Mouse (Mus musculus): ENCODE data around the gene Plekhh1. TPM values are rescaled to one million over a fixed set of nuclear protein-coding genes. Genes with fewer than 3 reads are reported as not detected.

Plekhh1 gene
- polyA plus RNA-seq, 1 experiment from 2014 or later = 1.0 TPM

DNA sequence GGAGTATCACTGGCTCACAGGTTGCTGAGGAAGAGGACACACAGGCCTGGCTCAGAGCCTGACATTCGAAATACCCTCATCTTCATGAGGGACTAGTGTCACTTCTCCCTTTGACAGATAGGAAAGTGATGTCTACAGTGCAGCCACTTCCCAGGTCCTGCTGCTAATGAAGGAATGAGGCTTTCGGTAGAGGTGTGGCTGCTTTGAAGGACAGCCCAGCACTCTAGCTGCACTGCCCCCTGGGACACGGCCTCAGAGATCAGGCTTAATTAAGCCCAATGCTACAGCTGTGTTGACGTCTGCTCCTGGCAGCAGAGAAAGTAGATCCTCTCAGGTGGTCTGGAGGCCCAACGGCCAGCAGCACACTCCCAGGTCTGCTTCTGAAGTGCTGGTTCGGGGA lies 30.6 kb downstream of the Plekhh1 start:
- ATAC-seq (replicated peaks; ENCODE audit: low FRiP score) = no peak
- WGBS = 82% methylated on average over 6 of the region's 6 CpGs
- no peaks in the 10 kb centered on the region for H3K27me3 ChIP-seq (replicated peaks; ENCODE audit: control insufficient read depth, insufficient read depth, low read length)
- no peak overlapping the region for H3K4me2 ChIP-seq
- no peaks in the 10 kb centered on the region for H3K4me1 ChIP-seq (replicated peaks; ENCODE audit: control insufficient read depth, insufficient read depth, low read length)
- H3K27ac ChIP-seq (ENCODE audit: low read depth, low read length) = no peak overlapping the region
- H3K9me3 ChIP-seq (ENCODE audit: control insufficient read depth, low read length) = no peaks in the 10 kb centered on the region
- H3K36me3 ChIP-seq (ENCODE audit: control insufficient read depth, insufficient read depth, low read length) = no peaks in the 10 kb centered on the region; the same call in 1 of the 2 replicates
- no peak for DNase-seq (ENCODE audit: low spot score)
- no peak overlapping the region for H3K9ac ChIP-seq (ENCODE audit: low read depth, low read length)
- no peak overlapping the region for H3K4me3 ChIP-seq (ENCODE audit: low read depth, low read length)

DNA sequence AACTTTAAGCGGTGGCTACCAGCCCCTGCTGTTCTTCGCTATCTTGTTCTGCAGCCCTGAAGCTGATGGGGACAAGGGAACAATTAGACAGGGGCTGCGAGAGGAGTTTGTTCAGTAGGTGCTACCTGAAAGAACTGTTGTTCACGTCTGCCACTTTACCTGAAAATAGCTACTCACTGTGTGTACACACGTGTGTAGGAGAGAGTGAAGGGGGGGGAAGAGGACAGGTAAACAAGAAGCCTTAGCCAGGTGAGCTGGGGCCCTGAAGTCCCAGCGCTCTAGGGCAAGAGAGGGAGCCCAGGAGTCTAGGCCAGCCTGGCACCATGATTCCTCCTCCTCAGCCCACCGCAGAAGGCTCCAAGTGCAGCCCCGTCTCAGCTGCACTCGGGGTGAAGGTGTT lies 31.2 kb downstream of the Plekhh1 start:
- DNase-seq (ENCODE audit: low spot score) (no peak), ATAC-seq (replicated peaks; ENCODE audit: low FRiP score) (no peak)
- no peak overlapping the region for H3K4me3 ChIP-seq (ENCODE audit: low read depth, low read length)
- no peak overlapping the region for H3K4me2 ChIP-seq
- no peaks in the 10 kb centered on the region for H3K9me3 ChIP-seq (ENCODE audit: control insufficient read depth, low read length)
- no peaks in the 10 kb centered on the region for H3K27me3 ChIP-seq (replicated peaks; ENCODE audit: control insufficient read depth, insufficient read depth, low read length)
- no peak overlapping the region for H3K27ac ChIP-seq (ENCODE audit: low read depth, low read length)
- no peaks in the 10 kb centered on the region for H3K4me1 ChIP-seq (replicated peaks; ENCODE audit: control insufficient read depth, insufficient read depth, low read length)
- 82% methylated on average over 9 of the region's 9 CpGs for WGBS
- no peaks in the 10 kb centered on the region; the same call in 1 of the 2 replicates for H3K36me3 ChIP-seq (ENCODE audit: control insufficient read depth, insufficient read depth, low read length)
- H3K9ac ChIP-seq (ENCODE audit: low read depth, low read length) = no peak overlapping the region

DNA sequence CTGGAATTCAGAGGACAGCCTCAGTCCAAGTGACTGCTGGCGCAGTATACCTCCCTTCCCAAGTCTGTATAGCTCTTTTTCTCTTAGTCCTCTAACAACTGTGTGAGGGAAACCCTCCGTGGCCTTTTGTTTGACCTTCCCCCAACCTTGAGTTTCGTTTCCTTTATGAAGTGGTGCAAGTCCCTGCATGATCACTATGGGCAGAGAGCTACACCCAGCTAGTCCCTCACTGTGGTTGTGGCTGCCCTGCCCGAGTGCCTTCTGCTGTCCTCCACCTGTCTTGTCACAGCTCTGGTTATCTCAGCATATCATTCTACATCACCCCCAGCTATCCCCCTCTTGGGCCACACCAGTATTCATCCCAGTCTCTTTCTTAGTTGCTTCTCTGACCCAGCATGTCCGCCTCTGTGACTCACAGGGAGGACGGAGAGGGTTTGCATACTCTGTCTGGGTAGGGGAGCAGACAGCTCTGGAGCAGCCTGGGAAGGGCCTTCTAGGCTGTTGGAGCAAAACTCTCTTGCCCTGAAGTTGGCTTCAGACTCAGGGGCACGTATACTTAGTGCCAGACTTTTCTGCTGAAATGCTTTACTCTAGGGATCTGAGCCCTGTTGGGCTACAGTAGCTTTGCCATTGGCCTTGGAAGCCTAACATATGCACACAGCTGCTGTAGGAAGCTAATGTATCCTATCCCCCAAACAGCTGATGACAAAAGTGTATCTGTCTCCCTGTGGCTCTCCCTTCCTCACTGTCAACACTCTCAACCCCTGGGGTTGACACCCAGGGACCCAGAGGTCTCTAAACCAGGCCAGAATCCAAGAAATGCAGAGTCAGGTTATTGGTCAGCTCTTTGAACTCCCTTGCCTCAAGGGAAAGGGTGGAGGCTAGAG lies 32.0 kb downstream of the Plekhh1 start:
- no peak overlapping the region for H3K4me3 ChIP-seq (ENCODE audit: low read depth, low read length)
- WGBS = 69% methylated on average over 7 of the region's 7 CpGs
- H3K27me3 ChIP-seq (replicated peaks; ENCODE audit: control insufficient read depth, insufficient read depth, low read length) = no peaks in the 10 kb centered on the region
- no peak overlapping the region for H3K4me2 ChIP-seq
- ATAC-seq (replicated peaks; ENCODE audit: low FRiP score) (no peak), DNase-seq (ENCODE audit: low spot score) (no peak)
- no peaks in the 10 kb centered on the region for H3K4me1 ChIP-seq (replicated peaks; ENCODE audit: control insufficient read depth, insufficient read depth, low read length)
- no peaks in the 10 kb centered on the region for H3K9me3 ChIP-seq (ENCODE audit: control insufficient read depth, low read length)
- H3K27ac ChIP-seq (ENCODE audit: low read depth, low read length) = no peak overlapping the region
- H3K9ac ChIP-seq (ENCODE audit: low read depth, low read length) = no peak overlapping the region
- H3K36me3 ChIP-seq (ENCODE audit: control insufficient read depth, insufficient read depth, low read length) = no peaks in the 10 kb centered on the region; the same call in 1 of the 2 replicates

DNA sequence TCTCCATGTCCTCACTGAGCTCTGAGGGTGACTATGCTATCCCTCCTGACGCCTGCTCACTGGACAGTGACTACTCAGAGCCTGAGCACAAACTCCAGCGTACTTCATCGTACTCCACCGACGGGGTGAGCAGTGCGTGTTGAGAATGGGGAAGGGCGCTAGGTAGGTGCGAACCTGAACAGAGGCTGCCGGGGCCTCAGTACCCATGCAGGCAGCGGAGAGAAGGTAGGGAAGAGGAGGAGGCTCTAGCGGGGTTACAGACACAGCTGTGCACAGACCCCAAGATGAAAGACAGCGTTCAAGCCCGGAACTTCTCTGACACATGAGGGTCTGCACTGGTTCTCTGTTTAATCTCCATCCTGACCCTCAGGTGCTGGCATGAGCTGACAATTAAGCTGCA lies 35.5 kb downstream of the Plekhh1 start:
- no peak for ATAC-seq (replicated peaks; ENCODE audit: low FRiP score)
- H3K36me3 ChIP-seq (ENCODE audit: control insufficient read depth, insufficient read depth, low read length) = 0 out of 2 replicates have a peak, but pooled peaks cover 2% of the 10 kb centered on the region

DNA sequence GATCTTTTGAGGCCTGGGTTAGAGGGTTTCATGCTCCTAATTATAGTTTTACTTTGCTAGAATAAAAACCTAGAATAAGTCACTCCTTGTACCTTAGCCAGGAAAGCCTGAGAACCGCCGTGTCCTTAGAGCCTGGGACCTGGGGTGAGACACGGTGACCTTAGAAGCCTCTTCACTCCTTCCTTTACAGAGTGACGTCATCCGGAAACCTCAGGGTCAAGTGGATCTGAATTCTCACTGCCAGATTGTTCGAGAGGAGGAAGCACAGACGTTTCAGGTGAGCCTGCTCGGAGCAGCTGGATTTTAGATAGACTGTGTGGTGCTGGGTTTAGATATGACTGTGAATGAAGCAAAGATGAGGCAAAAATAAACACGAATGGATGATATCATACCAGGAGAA lies 37.5 kb downstream of the Plekhh1 start:
- H3K36me3 ChIP-seq (ENCODE audit: control insufficient read depth, insufficient read depth, low read length) = 0 out of 2 replicates have a peak, but pooled peaks cover 2% of the 10 kb centered on the region
- 80% methylated on average over 9 of the region's 9 CpGs for WGBS

More for the DNA sequence above, 35.5 kb downstream of the Plekhh1 start:
- H3K4me2 ChIP-seq = no peak overlapping the region
- no peaks in the 10 kb centered on the region for H3K27me3 ChIP-seq (replicated peaks; ENCODE audit: control insufficient read depth, insufficient read depth, low read length)
- no peak overlapping the region for H3K9ac ChIP-seq (ENCODE audit: low read depth, low read length)
- no peak overlapping the region for H3K4me3 ChIP-seq (ENCODE audit: low read depth, low read length)
- no peaks in the 10 kb centered on the region for H3K4me1 ChIP-seq (replicated peaks; ENCODE audit: control insufficient read depth, insufficient read depth, low read length)
- H3K9me3 ChIP-seq (ENCODE audit: control insufficient read depth, low read length) = no peaks in the 10 kb centered on the region
- DNase-seq (ENCODE audit: low spot score) = no peak
- H3K27ac ChIP-seq (ENCODE audit: low read depth, low read length) = no peak overlapping the region
- WGBS = 84% methylated on average over 13 of the region's 13 CpGs

DNA sequence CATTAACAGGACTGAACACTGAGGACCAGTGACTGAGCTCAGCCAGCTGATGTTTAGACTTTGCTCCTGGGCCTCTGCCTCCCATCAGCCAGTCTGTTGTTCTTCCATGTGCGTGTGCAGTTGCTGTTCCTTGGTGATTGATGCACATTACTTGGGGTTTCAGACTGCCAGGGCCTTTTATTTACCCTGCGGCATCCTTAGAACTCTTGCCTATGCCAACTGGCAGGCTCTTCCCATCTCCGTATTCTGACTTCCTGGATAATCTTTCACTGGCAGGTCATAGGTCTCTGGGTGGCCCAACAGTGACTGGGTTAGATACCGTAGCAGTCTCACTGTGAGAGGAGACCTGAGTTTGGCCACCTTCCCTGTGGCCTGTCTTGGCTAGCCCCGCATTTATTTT lies 38.6 kb downstream of the Plekhh1 start:
- WGBS = 85% methylated on average over 5 of the region's 5 CpGs

More for the DNA sequence above, 37.5 kb downstream of the Plekhh1 start:
- Histone ChIP-seq H3K4me2 (no peak overlapping the region), H3K4me1 (replicated peaks; ENCODE audit: control insufficient read depth, insufficient read depth, low read length) (no peaks in the 10 kb centered on the region), H3K9me3 (ENCODE audit: control insufficient read depth, low read length) (no peaks in the 10 kb centered on the region), H3K27me3 (replicated peaks; ENCODE audit: control insufficient read depth, insufficient read depth, low read length) (no peaks in the 10 kb centered on the region), H3K27ac (ENCODE audit: low read depth, low read length) (no peak overlapping the region), H3K9ac (ENCODE audit: low read depth, low read length) (no peak overlapping the region), H3K4me3 (ENCODE audit: low read depth, low read length) (no peak overlapping the region)
- no peak for ATAC-seq (replicated peaks; ENCODE audit: low FRiP score)
- DNase-seq (ENCODE audit: low spot score) = no peak

DNA sequence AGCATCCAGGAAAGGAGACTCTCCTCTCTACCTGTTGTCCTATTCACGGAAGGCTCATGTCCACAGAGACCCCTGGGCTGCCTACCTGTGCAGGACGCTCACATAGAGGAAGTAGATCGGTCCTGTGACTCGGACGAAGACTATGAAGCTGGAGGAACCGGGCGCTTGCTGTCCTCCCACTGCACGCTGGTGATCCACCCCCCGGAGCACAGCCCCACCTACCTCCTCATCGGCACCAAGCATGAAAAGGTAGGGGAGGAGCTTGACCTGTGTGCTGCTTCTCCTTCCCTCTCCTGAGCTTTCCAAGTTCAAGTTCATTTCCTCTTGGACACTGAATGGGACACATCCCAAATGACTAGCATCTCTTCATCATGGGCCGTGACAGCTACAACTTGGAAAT lies 39.3 kb downstream of the Plekhh1 start:
- H3K4me3 ChIP-seq (ENCODE audit: low read depth, low read length) = no peak overlapping the region
- H3K4me2 ChIP-seq = no peak overlapping the region
- no peak for ATAC-seq (replicated peaks; ENCODE audit: low FRiP score)
- 0 out of 2 replicates have a peak, but pooled peaks cover 2% of the 10 kb centered on the region for H3K36me3 ChIP-seq (ENCODE audit: control insufficient read depth, insufficient read depth, low read length)
- H3K9me3 ChIP-seq (ENCODE audit: control insufficient read depth, low read length) = no peaks in the 10 kb centered on the region
- H3K9ac ChIP-seq (ENCODE audit: low read depth, low read length) = no peak overlapping the region
- no peak for DNase-seq (ENCODE audit: low spot score)
- no peak overlapping the region for H3K27ac ChIP-seq (ENCODE audit: low read depth, low read length)
- no peaks in the 10 kb centered on the region for H3K4me1 ChIP-seq (replicated peaks; ENCODE audit: control insufficient read depth, insufficient read depth, low read length)
- WGBS = 85% methylated on average over 11 of the region's 11 CpGs
- H3K27me3 ChIP-seq (replicated peaks; ENCODE audit: control insufficient read depth, insufficient read depth, low read length) = no peaks in the 10 kb centered on the region

More for the DNA sequence above, 38.6 kb downstream of the Plekhh1 start:
- H3K4me2 ChIP-seq = no peak overlapping the region
- no peaks in the 10 kb centered on the region for H3K9me3 ChIP-seq (ENCODE audit: control insufficient read depth, low read length)
- H3K27ac ChIP-seq (ENCODE audit: low read depth, low read length) = no peak overlapping the region
- DNase-seq (ENCODE audit: low spot score) (no peak), ATAC-seq (replicated peaks; ENCODE audit: low FRiP score) (no peak)
- H3K4me1 ChIP-seq (replicated peaks; ENCODE audit: control insufficient read depth, insufficient read depth, low read length) = no peaks in the 10 kb centered on the region
- H3K27me3 ChIP-seq (replicated peaks; ENCODE audit: control insufficient read depth, insufficient read depth, low read length) = no peaks in the 10 kb centered on the region
- H3K36me3 ChIP-seq (ENCODE audit: control insufficient read depth, insufficient read depth, low read length) = 0 out of 2 replicates have a peak, but pooled peaks cover 2% of the 10 kb centered on the region
- no peak overlapping the region for H3K4me3 ChIP-seq (ENCODE audit: low read depth, low read length)
- no peak overlapping the region for H3K9ac ChIP-seq (ENCODE audit: low read depth, low read length)

DNA sequence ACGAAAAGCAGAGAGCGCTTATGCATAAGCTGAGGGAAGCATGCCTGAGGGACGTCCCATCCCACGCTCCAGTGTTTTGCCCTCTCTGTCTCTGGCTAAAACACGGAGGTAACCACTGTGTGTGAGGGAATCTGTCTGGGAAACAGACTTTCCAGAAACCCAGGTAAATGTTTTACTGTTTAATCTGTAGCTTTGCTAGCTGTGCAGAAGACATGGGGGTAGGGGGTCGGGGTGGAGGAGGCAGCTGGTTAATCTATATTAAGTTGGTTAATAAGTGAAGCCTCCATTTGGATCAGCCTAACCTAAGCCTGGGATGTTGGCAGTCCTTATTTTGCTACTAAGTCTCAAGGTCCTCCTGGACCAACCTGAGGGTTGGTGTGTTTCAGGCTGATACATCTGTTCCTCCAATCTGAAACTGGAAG lies 40.2 kb downstream of the Plekhh1 start:
- no peak overlapping the region for H3K4me2 ChIP-seq
- H3K9me3 ChIP-seq (ENCODE audit: control insufficient read depth, low read length) = no peaks in the 10 kb centered on the region
- no peaks in the 10 kb centered on the region for H3K4me1 ChIP-seq (replicated peaks; ENCODE audit: control insufficient read depth, insufficient read depth, low read length)
- H3K27ac ChIP-seq (ENCODE audit: low read depth, low read length) = no peak overlapping the region
- no peak overlapping the region for H3K9ac ChIP-seq (ENCODE audit: low read depth, low read length)
- no peak for ATAC-seq (replicated peaks; ENCODE audit: low FRiP score)
- H3K4me3 ChIP-seq (ENCODE audit: low read depth, low read length) = no peak overlapping the region
- H3K27me3 ChIP-seq (replicated peaks; ENCODE audit: control insufficient read depth, insufficient read depth, low read length) = no peaks in the 10 kb centered on the region
- WGBS = 88% methylated on average over 6 of the region's 6 CpGs
- H3K36me3 ChIP-seq (ENCODE audit: control insufficient read depth, insufficient read depth, low read length) = 0 out of 2 replicates have a peak, but pooled peaks cover 2% of the 10 kb centered on the region
- no peak for DNase-seq (ENCODE audit: low spot score)

DNA sequence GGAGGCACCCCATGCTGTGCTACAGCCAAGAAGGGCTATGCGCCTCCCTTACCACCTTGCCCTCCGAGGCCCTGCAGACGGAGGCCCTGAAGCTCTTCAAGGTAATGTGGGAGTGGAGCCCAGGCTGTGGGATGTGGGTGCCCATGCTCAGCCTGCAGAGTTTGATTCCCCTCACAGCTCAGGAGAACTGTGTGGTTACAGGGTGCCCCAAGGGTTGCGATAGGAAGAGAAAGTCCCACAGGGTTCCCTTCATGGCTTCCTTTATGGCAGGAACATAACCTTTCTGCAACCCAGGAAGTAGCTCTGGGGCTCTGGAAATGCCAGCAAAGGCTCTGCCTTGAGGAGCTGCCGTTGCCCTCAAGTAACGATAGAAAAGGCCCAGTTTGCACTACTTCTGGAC lies 41.0 kb downstream of the Plekhh1 start:
- Histone ChIP-seq H3K4me1 (replicated peaks; ENCODE audit: control insufficient read depth, insufficient read depth, low read length) (no peaks in the 10 kb centered on the region), H3K36me3 (ENCODE audit: control insufficient read depth, insufficient read depth, low read length) (0 out of 2 replicates have a peak, but pooled peaks cover 2% of the 10 kb centered on the region), H3K9ac (ENCODE audit: low read depth, low read length) (no peak overlapping the region), H3K4me2 (no peak overlapping the region), H3K4me3 (ENCODE audit: low read depth, low read length) (no peak overlapping the region), H3K9me3 (ENCODE audit: control insufficient read depth, low read length) (no peaks in the 10 kb centered on the region), H3K27ac (ENCODE audit: low read depth, low read length) (no peak overlapping the region), H3K27me3 (replicated peaks; ENCODE audit: control insufficient read depth, insufficient read depth, low read length) (no peaks in the 10 kb centered on the region)
- ATAC-seq (replicated peaks; ENCODE audit: low FRiP score) = no peak
- 87% methylated on average over 6 of the region's 6 CpGs for WGBS
- no peak for DNase-seq (ENCODE audit: low spot score)

All from liver, embryonic 11.5 days (tissue).